Mouse (Mus musculus) limb, embryonic 15.5 days (tissue): ENCODE data around the gene Efna5. TPM values are rescaled to one million over a fixed set of nuclear protein-coding genes. Genes with fewer than 3 reads are reported as not detected.

Experiments used
- ATAC-seq: fragments of 200-750 bp; cut with Nextera tagmentation; 2 replicates; pipeline ENCODE4 v1.8.0; 2017; ENCODE audit warnings: low read depth, moderate TSS enrichment; ENCODE audit not compliant: insufficient number of reproducible peaks, low FRiP score, low TSS enrichment
- H3K27ac ChIP-seq: fragments of 300-500 bp; sonication (generic); 2 replicates; pipeline ENCODE4 v1.5.1; 2015; ENCODE audit warnings: moderate library complexity, mild to moderate bottlenecking, inconsistent platforms
- H3K27me3 ChIP-seq: fragments of 300-500 bp; sonication (generic); 2 replicates; pipeline ENCODE4 v1.6.1; 2015; ENCODE audit warnings: inconsistent platforms
- H3K36me3 ChIP-seq: fragments of 300-500 bp; sonication (generic); 2 replicates; pipeline ENCODE4 v1.6.1; 2015; ENCODE audit warnings: inconsistent platforms
- H3K4me1 ChIP-seq: fragments of 300-500 bp; sonication (generic); 2 replicates; pipeline ENCODE4 v1.6.1; 2015; ENCODE audit warnings: inconsistent platforms
- H3K4me2 ChIP-seq: fragments of 300-500 bp; sonication (generic); 2 replicates; pipeline ENCODE4 v1.6.1; 2015; ENCODE audit warnings: mild to moderate bottlenecking, inconsistent platforms
- H3K4me3 ChIP-seq: fragments of 300-500 bp; sonication (generic); 2 replicates; pipeline ENCODE4 v1.5.1; 2015; ENCODE audit warnings: mild to moderate bottlenecking, inconsistent platforms
- H3K9ac ChIP-seq: fragments of 300-500 bp; sonication (generic); 2 replicates; pipeline ENCODE4 v1.6.1; 2015; ENCODE audit warnings: inconsistent platforms
- H3K9me3 ChIP-seq: fragments of 300-500 bp; sonication (generic); 2 replicates; pipeline ENCODE4 v1.6.1; 2016; ENCODE audit warnings: inconsistent platforms
- WGBS: fragments of 180-500 bp; shearing (Covaris S2); methylation state at CpG from one replicate; pipeline ENCODE4 v1.1.7; 2015; 5-methylcytosine and 5-hydroxymethylcytosine counted together
- polyA plus RNA-seq: library from polyadenylated mRNA; unstranded; fragments of >200 nt; fragmentation: Nextera tagmentation; extraction: Ambion mirVana; gene quantifications from 2 replicates; pipeline ENCODE4 v1.2.1, GENCODE M21; 2015

The Efna5 gene
- polyA plus RNA-seq, 1 experiment from 2014 or later = 62.1 TPM

DNA sequence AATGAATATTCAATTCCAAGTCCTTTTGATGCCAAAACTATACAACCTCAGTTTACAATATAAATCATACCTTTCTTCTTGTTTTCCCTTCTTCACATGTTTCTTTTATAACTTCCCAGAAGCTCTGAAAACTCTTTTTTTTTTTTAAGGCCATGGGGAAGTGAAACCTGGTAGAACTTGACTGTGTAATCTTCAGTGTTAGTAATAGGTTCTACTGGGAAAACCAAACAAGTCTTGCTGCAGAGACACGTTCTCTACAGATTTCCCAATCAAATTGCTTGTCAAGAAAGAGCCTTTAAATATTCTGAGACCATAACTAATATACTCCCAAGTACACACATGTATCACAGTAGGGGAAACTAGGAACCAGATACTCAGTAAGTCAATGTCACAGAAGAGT, 253.6 kb downstream of the Efna5 start:
- no peaks in the 10 kb centered on the region for H3K36me3 ChIP-seq
- peaks cover 12% of the 10 kb centered on the region for H3K4me1 ChIP-seq
- WGBS = 46% methylated on average over 1 of the region's 1 CpGs
- H3K4me3 ChIP-seq = no peak overlapping the region
- no peaks in the 10 kb centered on the region for H3K9me3 ChIP-seq
- H3K27me3 ChIP-seq = no peaks in the 10 kb centered on the region
- no peak overlapping the region for H3K9ac ChIP-seq
- ATAC-seq = no peak
- no peak overlapping the region for H3K4me2 ChIP-seq
- H3K27ac ChIP-seq = no peak overlapping the region

- ATAC-seq = no peak
- Histone ChIP-seq H3K9ac (no peak overlapping the region), H3K27me3 (no peaks in the 10 kb centered on the region), H3K36me3 (no peaks in the 10 kb centered on the region), H3K4me2 (no peak overlapping the region), H3K4me1 (peaks cover 12% of the 10 kb centered on the region), H3K9me3 (no peaks in the 10 kb centered on the region), H3K27ac (no peak overlapping the region), H3K4me3 (no peak overlapping the region)
- 31% methylated on average over 8 of the region's 8 CpGs for WGBS
Measured at GRCm38 (mm10) chr17:62625646-62626020, 255.5 kb downstream of the Efna5 start.

GRCm38 (mm10) chr17:62624804-62625645, 256.1 kb downstream of the Efna5 start:
- no peak overlapping the region for H3K4me2 ChIP-seq
- no peaks in the 10 kb centered on the region for H3K27me3 ChIP-seq
- H3K36me3 ChIP-seq = no peaks in the 10 kb centered on the region
- H3K9me3 ChIP-seq = no peaks in the 10 kb centered on the region
- WGBS = 69% methylated on average over 8 of the region's 8 CpGs
- no peak for ATAC-seq
- peaks cover 12% of the 10 kb centered on the region for H3K4me1 ChIP-seq
- H3K27ac ChIP-seq = no peak overlapping the region
- H3K4me3 ChIP-seq = no peak overlapping the region
- no peak overlapping the region for H3K9ac ChIP-seq

GRCm38 (mm10) chr17:62623224-62623623, 257.9 kb downstream of the Efna5 start:
- no peak for ATAC-seq

DNA sequence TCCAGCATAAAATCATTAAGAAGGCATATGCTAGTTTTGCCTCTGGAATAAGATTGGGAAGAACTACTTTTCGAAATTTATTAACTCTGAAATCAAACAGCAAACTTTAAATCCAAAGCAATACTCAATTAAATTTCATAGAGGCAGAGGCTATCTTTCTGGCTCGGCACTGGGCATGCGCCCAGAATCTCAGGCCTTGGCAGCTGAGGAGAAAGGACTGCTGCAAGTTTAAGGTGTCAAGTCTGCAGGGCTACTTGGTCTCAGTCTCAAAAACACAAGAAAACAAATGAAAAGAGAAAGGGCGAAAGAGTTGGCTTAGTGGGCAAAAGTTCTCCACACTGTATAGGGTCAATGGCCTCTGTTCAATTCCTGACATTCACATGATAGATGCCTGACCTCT, 258.6 kb downstream of the Efna5 start:
- Histone ChIP-seq H3K4me2 (no peak overlapping the region), H3K9me3 (no peaks in the 10 kb centered on the region), H3K27ac (no peak overlapping the region), H3K4me1 (peaks cover 12% of the 10 kb centered on the region), H3K4me3 (no peak overlapping the region), H3K36me3 (no peaks in the 10 kb centered on the region), H3K27me3 (no peaks in the 10 kb centered on the region), H3K9ac (no peak overlapping the region)
- 80% methylated on average over 4 of the region's 4 CpGs for WGBS
- no peak for ATAC-seq

More at GRCm38 (mm10) chr17:62623224-62623623, 257.9 kb downstream of the Efna5 start:
- Histone ChIP-seq H3K27me3 (no peaks in the 10 kb centered on the region), H3K9me3 (no peaks in the 10 kb centered on the region), H3K36me3 (no peaks in the 10 kb centered on the region), H3K4me2 (no peak overlapping the region), H3K4me1 (peaks cover 12% of the 10 kb centered on the region), H3K4me3 (no peak overlapping the region), H3K27ac (no peak overlapping the region), H3K9ac (no peak overlapping the region)
- 80% methylated on average over 3 of the region's 3 CpGs for WGBS

- no peak for ATAC-seq
- 54% methylated on average over 6 of the region's 6 CpGs for WGBS
- Histone ChIP-seq H3K9ac (no peak overlapping the region), H3K36me3 (no peaks in the 10 kb centered on the region), H3K27me3 (no peaks in the 10 kb centered on the region), H3K27ac (no peak overlapping the region), H3K4me1 (peaks cover 10% of the 10 kb centered on the region), H3K4me3 (no peak overlapping the region), H3K4me2 (no peak overlapping the region), H3K9me3 (no peaks in the 10 kb centered on the region)
Measured at GRCm38 (mm10) chr17:62615159-62615558, 266.0 kb downstream of the Efna5 start.

- H3K4me2 ChIP-seq = no peak overlapping the region
- no peak overlapping the region for H3K9ac ChIP-seq
- WGBS = 55% methylated on average over 6 of the region's 6 CpGs
- H3K4me3 ChIP-seq = no peak overlapping the region
- H3K36me3 ChIP-seq = no peaks in the 10 kb centered on the region
- H3K27me3 ChIP-seq = no peaks in the 10 kb centered on the region
- H3K9me3 ChIP-seq = no peaks in the 10 kb centered on the region
- no peak for ATAC-seq
- no peak overlapping the region for H3K27ac ChIP-seq
- peaks cover 10% of the 10 kb centered on the region for H3K4me1 ChIP-seq
Measured at GRCm38 (mm10) chr17:62614708-62615107, 266.4 kb downstream of the Efna5 start.

DNA sequence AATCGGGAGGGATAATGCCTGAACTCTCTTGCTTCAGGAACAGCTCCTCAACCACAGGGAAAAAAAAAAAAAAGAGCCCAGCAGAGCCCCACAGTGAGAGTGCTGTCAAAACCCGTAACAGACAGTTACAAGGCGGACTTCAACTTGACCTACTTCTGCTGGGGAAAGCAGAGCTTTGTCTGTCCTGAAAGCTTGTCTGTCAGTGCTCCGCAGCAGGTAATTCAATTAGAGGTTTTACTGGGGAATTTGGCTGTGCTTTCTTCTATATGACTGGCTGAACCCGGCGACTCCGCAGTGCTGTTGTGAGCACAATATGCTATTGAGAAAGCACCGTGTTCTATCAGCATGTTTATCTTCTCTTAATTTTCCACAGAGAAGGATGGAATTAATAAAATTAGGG, 266.9 kb downstream of the Efna5 start:
- no peaks in the 10 kb centered on the region for H3K9me3 ChIP-seq
- no peak for ATAC-seq
- no peaks in the 10 kb centered on the region for H3K27me3 ChIP-seq
- H3K9ac ChIP-seq = no peak overlapping the region
- no peak overlapping the region for H3K27ac ChIP-seq
- no peak overlapping the region for H3K4me2 ChIP-seq
- H3K4me3 ChIP-seq = no peak overlapping the region
- H3K36me3 ChIP-seq = no peaks in the 10 kb centered on the region
- WGBS = 29% methylated on average over 8 of the region's 8 CpGs
- H3K4me1 ChIP-seq = peaks cover 10% of the 10 kb centered on the region

DNA sequence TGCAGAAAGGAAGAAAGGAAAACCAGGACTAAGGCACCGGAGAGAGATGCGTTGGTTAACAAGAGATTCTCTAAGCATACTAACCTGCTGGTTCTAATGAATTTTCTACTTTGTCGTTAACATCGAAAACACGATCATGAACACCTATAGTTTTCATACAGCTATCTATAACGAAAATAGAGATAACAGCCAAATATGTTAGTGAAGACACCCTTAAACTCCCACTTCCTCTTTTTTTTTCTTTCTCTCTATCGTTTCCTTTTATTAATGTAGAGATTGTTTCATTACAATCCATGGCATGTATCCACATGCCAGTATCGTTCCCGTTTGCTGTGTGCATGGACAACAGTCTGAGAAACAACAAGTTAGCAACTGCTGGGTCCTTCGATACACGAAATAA, 267.9 kb downstream of the Efna5 start:
- Histone ChIP-seq H3K27ac (no peak overlapping the region), H3K4me2 (no peak overlapping the region), H3K4me1 (peaks cover 10% of the 10 kb centered on the region), H3K4me3 (no peak overlapping the region), H3K9me3 (no peaks in the 10 kb centered on the region), H3K9ac (no peak overlapping the region), H3K36me3 (no peaks in the 10 kb centered on the region), H3K27me3 (no peaks in the 10 kb centered on the region)
- no peak for ATAC-seq
- 88% methylated on average over 11 of the region's 11 CpGs for WGBS

- Histone ChIP-seq H3K27me3 (no peaks in the 10 kb centered on the region), H3K9me3 (no peaks in the 10 kb centered on the region), H3K27ac (no peak overlapping the region), H3K9ac (no peak overlapping the region), H3K4me3 (no peak overlapping the region), H3K36me3 (0 out of 2 replicates have a peak, but pooled peaks cover 4% of the 10 kb centered on the region), H3K4me2 (no peak overlapping the region), H3K4me1 (peaks cover 4% of the 10 kb centered on the region; the same call in 1 of the 2 replicates)
- no peak for ATAC-seq
- 48% methylated on average over 8 of the region's 8 CpGs for WGBS
Measured at GRCm38 (mm10) chr17:62608145-62608544, 273.0 kb downstream of the Efna5 start.

DNA sequence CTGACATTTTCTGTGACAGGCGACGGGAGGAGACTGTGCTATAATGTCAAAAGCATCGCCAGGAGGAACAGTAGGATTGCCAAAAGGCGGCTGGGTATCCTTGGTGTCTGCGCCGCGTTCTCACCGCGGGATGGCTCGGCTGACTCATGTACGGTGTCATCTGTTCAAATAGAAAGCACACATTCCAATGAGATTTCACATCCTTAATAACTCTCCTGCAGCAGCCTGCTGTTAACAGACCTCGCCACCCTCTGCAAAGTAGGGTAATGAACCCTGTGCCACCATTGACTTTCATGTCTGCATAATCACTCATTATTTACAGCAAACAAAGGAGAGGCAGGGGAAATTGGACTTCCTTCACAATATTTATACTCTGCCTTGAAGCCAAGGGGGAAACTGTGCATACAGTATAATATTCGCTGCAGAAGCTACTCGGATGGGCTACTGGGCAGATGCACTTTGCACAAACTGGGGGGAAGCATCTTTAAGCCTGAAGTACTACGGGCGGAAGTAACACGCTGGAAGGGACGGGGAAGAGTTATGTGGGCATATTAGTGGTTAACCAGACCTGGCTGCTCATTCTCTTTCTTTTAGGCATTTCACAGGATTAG, 273.7 kb downstream of the Efna5 start:
- Histone ChIP-seq H3K27ac (no peak overlapping the region), H3K9ac (no peak overlapping the region), H3K9me3 (no peaks in the 10 kb centered on the region), H3K36me3 (0 out of 2 replicates have a peak, but pooled peaks cover 4% of the 10 kb centered on the region), H3K4me3 (no peak overlapping the region), H3K4me2 (no peak overlapping the region), H3K27me3 (no peaks in the 10 kb centered on the region), H3K4me1 (peaks cover 4% of the 10 kb centered on the region; the same call in 1 of the 2 replicates)
- ATAC-seq = no peak
- 78% methylated on average over 18 of the region's 18 CpGs for WGBS

DNA sequence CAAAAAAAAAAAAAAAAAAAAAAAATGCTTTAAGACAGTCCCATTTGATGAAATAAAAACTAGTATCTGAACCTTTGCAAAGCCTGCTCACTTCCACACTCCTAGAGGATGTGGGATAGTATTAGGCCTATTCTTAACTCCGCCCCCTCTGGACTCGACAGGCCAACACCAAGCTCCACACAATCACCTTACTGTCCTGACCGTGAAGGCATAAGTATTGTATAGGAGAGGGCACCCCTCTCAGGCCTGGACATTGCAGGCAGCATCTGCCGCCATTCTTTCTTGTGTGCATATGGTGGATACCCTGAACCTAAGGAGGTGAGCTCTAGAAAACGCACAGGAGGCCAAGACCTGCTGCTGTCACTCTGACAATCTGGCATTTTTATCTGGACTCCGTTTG, 274.4 kb downstream of the Efna5 start:
- no peak overlapping the region for H3K27ac ChIP-seq
- no peaks in the 10 kb centered on the region for H3K27me3 ChIP-seq
- 88% methylated on average over 6 of the region's 6 CpGs for WGBS
- peaks cover 4% of the 10 kb centered on the region; the same call in 1 of the 2 replicates for H3K4me1 ChIP-seq
- H3K9me3 ChIP-seq = no peaks in the 10 kb centered on the region
- H3K4me3 ChIP-seq = no peak overlapping the region
- H3K9ac ChIP-seq = no peak overlapping the region
- no peak for ATAC-seq
- H3K4me2 ChIP-seq = no peak overlapping the region
- 0 out of 2 replicates have a peak, but pooled peaks cover 4% of the 10 kb centered on the region for H3K36me3 ChIP-seq
